Mouse (Mus musculus): ENCODE data around the gene Col23a1.

- TF ChIP-seq CTCF (IDR thresholded peaks at IDR 0.05; ENCODE audit: low read depth, low read length) (no peak), TAL1 (conservative IDR thresholded peaks at IDR 0.05; ENCODE audit: low read depth, low read length) (no peak), GATA1 (IDR thresholded peaks at IDR 0.05; ENCODE audit: borderline replicate concordance, low read length) (no peak), POLR2AphosphoS5 (IDR thresholded peaks at IDR 0.05; ENCODE audit: insufficient replicate concordance, low read depth, low read length) (no peak), GATA2 (IDR thresholded peaks at IDR 0.05; ENCODE audit: borderline replicate concordance, low read depth, low read length) (no peak)
These were observed 167.9 kb downstream of the Col23a1 start for GRCm38 (mm10) chr11:51457624-51458023.
